Mouse (Mus musculus): ENCODE measurements around the gene 1110012L19Rik.
"Not testable (repeated sequence)": the region's sequence is repeated elsewhere in the genome, so short reads cannot be mapped to it uniquely, and the experiment has no call there.

Gene 1110012L19Rik

DNA sequence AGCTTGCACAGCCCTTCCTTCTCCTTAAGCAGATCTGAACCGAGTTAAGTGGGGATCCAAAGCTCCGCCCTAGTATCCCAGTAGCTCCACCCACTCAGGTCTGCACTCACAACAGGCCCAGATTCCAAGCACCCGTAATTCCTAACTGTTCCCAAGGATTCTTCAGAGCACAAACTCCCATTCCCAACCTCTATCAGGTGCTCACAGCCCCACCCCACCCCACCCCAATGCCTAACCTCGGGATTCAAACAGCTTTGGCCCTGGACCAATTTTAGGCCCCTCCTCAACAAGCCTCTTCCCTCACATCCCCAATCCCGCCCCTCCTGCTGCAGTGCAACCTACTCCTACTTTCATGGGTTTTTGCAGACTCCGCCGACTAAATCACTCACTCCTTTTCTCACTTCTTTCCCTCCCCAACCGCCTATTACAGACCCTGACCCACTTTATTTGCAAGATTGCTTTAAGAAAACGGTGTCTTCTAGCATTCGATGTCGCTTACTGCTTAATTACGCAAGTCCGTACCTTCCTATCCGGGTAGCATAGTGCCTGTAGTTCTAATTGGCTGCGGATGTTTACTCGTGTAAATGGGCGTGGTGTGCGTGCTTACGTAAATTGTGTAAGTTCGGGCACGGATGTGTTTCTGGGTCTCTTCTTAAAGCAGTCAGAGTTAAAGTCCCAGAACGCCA is at the start of gene 1110012L19Rik:
TSS of gene 1110012L19Rik (plus strand) at position 602 of the 686 bp plus-strand sequence.
- DNase-seq (ENCODE audit: low read depth): peak; percentile 94

DNA sequence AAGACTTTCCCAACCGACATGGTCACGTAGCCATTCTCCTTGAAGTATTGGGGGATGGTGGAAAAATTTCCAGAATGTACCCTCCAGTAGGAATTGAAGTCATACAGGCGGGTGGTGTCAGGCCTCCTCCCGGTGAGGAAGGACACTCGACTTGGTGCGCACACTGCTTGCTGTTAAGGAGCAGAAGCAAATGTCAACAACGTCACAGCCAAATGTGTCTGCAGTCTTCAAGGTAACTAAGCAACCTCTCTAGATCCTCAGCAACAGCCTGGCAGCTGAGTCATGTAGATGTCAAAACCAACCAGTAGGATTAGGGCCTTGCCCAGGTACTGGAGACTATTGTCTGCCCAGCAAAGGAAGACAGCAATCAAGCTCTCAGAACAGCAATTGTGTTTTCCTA is 22.7 kb upstream of the 1110012L19Rik start:
- no peak for DNase-seq (ENCODE audit: low read depth)

DNA sequence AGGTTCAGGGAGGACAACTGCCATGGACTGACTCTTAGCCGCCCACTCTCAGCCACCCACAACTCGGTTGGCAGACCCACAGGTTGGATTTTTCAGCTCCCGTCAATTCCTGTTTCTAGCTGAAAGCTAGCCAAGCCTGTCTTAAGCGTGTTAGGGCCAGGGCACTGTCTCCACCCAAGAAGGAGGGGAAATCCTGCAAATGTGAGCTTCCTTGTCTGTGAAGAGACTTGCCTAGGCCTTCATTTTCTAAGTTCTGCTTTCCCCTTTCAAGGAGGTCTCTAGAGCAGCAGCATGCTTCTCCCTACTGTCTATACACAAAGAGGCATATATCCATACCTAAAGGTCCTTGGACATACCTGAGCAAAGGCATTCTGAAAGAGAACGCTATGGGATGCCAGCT is 22.2 kb upstream of the 1110012L19Rik start:
- DNase-seq (ENCODE audit: low read depth): no peak

DNA sequence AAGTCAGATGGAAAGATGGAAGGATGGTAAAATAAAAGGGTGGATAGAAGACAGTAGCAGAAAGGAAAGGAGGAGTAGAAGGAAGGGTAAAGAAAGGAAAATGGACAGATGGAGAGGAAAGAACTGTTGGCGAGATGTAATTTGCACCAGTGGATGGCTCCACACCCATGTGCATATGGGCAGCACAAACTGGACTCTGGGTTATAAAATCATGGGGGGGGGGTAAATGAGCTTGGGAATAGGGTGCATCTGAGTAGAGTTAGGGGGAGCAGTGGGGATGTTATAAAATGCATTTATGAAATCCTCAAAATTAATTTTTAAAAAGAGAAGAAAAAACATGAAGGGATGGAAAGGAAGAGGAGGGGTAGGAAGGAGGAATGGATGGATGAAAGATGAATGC is 21.5 kb upstream of the 1110012L19Rik start:
- no peak for DNase-seq (ENCODE audit: low read depth)

DNA sequence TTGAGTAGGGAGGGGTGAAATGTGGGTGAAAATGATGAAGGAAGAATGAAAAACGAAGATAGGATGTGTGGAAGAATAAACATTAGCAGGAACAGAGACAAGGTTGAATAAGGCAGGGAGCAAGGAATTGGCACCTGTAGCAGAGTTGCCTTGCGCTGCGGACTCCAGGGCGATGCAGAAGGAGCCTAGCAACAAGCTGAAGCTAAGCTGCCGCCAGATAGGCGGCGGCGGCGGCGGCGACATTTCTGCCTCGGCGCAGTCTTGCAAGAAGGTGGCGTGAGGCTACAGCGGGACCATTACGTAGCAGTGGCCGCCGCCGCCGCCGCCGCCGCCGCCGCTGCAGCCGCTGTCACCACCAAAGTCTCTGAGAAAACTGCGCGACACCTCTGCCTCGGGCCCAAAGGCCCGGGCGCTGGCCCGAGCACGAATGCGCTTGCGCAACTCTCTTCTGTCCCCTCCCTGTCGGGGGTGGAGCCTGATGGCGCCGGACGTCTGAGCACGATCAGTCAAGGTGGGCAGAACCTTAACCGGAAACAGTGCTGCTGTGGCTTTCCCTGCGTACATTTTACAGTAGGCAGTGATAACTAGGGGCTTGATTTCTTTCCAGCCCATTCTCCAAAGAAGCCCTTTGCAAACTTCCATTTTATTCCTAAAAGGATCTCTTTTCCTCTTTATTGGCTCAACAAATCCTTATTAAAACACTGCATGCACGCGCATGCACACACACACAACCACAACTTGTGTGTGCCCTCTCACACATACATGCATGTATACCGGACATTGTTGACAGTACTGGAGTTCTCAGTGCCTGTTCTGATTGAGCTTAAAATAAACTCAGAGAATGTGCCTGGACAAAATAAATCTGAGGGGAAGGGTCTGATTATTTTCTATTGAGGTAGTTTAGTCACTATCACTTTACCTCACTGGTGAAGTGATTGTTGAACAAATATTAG is 20.7 kb upstream of the 1110012L19Rik start, which contains the start of gene Ids:
TSS of gene Ids (minus strand) at position 424 of the 953 bp plus-strand sequence.
- peak; percentile 87 for DNase-seq (ENCODE audit: low read depth)

DNA sequence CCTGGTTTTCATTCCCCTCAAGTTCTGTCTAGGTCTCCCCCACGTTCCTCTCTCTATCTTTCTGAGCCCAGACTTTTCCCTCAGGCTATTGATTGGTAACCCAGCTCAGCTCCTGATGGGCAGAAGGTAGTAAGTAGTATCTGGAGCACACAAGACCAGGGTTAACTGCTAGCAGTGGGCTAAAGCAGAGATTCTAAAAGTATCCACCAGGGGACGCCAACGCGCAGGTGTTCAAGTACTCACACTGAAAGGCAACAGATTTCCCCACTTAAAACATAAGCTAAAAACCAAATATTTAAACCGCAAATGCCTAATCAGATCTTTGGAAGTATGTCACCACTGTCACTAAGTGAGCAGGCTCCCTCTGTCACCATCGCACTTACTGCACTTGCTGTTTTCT is 15.9 kb upstream of the 1110012L19Rik start:
- DNase-seq (ENCODE audit: low read depth): not testable (repeated sequence)

DNA sequence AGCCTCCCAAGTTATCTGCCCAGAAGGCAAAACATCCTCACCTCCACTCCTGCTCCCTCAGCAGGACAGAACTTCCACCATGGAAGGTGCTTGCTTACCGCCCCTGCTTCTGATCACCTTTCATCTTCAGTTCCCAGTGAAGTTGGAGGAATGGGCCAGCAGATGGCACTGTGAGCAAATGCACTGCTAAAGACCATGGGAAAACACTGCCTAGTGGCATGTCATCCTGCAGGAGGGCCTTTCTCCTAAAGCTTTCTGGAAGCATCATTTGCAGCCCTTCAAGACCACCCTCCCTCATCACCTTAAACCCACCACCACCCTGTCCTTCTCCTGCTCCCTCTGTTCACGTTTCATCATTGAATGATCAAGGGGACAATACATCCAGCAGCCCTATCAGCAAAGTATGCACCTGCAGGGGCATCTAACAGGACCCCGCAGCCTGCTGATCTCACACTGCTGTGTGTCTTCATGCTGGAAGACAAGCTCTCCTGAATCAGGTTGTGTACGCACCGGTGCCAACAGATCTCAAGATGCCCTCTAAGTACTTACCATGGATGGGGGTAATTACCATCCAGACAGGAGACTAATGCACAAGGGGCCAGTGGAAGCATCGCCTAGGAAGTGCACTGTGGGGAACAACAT is 11.1 kb upstream of the 1110012L19Rik start:
- DNase-seq (ENCODE audit: low read depth): not testable (repeated sequence)

DNA sequence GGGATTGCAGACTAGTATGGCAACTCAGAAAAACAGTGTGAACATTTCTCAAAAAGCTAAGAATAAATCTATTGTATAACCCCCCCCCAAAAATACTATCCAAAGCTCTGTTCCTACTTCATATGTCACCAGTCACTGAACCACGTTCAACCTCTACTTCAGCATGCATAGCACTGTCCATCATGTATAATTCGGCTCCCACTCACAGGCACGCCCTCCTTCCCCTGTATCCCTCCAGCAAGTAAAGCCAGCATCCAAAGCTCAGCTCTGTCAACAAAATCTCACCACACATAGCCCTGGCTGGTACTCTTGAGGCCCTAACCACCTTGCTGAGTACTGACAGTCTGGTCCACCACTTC is 781 bp upstream of the 1110012L19Rik start:
- no peak for DNase-seq (ENCODE audit: low read depth)

DNA sequence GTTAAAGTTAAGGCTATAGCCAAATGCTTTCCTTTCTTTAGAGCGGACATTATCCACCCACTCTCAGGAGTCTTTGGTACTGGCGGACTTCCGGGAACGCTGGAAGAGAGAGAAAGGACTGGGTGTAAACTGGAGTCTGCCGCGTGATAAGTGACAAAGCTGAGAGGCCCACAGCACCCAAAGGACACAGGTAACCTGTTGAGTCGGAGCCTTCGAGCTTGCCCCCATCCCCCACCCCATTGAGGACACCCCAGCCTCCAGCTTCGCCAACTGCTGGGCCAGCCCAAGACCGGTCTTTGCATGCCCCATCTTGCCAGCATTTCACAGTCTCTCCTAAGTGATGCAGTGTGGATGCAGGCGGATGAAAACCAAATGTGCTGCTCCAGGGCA is 280 bp downstream of the 1110012L19Rik start:
- DNase-seq (ENCODE audit: low read depth): no peak

DNA sequence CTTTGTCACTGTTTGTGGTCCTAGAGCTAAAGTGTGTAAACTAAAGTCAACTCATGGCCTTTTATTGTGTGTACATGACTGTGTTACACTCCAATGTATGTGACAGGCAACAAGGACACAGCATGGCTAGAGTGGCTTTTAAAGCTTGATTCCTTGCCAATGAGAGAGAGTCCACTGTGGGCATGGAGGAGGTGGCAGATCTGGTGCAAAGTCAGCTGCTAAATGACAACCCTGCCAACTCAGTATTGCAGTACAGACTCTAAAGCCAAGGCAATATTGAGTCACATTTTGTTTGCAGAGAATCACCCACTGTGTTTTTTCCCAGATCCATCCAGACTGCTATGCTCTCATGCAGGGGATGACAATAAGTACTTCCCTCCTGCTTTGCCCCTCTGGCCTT is 7.0 kb downstream of the 1110012L19Rik start:
- DNase-seq (ENCODE audit: low read depth): not testable (repeated sequence)

DNA sequence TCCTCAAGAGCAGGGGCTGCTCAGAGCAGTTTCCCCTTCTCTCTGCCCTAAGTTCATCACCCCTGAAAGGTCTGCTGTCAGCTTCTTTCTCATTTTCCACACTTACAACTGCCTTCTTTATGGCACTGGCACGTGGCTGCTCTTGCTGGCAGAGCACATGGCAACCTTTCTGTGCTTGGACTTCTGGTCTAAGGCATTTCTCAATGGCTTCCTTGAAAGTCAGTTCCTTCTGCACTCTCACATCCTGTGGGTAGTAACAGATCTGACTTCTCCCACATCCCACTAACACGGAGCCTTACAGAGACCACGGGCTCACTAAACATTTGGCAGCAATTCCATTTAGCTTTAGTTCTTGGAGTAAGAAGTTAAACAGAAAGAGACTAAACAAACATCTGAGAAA is 39.8 kb downstream of the 1110012L19Rik start:
- DNase-seq (ENCODE audit: low read depth): peak; percentile 1
